Mouse (Mus musculus): ENCODE data around the gene Ankrd33. TPM values are rescaled to one million over a fixed set of nuclear protein-coding genes. Genes with fewer than 3 reads are reported as not detected.
A peak's percentile ranks its signal among the peaks of the same experiment; 100 is the strongest.

Ankrd33 gene
- polyA plus RNA-seq, 1 experiment from 2014 or later, result not detected

DNA sequence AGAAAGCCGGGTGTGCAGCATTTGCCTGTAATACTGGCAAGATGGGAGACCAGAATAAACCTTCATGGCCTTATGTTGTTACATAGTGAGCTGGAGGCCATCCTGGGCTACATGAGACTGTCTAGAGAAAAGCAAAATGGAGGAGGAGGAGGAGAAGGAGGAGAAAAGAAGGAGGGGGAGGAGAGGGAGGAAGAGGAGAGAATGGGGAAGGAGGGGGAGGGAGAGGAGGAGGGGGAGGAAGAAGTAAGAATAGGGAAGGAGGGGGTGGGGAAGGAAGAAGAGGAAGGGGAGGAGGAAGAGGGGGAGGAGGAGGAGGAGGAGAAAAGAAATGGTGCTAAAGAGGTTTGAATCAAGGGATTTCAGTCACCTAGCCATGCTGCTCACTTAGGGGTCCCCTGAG is 44.6 kb downstream of the Ankrd33 start:
- no peak overlapping the region for H3K9ac ChIP-seq (ENCODE audit: low read length)
- no peak for ATAC-seq (replicated peaks; ENCODE audit: extremely low read depth, insufficient read depth, low FRiP score)
- H3K4me2 ChIP-seq (ENCODE audit: low read depth, low read length), result no peak overlapping the region
- no peaks in the 10 kb centered on the region for H3K36me3 ChIP-seq (ENCODE audit: control insufficient read depth, insufficient read depth)
- peaks cover 19% of the 10 kb centered on the region for H3K4me1 ChIP-seq (ENCODE audit: control insufficient read depth, insufficient read depth, low read length)
- H3K27ac ChIP-seq (ENCODE audit: low read length), result no peak overlapping the region
- 20% methylated on average over 1 of the region's 1 CpGs for WGBS
- no peak overlapping the region for H3K4me3 ChIP-seq (ENCODE audit: low read length)
- no peaks in the 10 kb centered on the region for H3K27me3 ChIP-seq (ENCODE audit: control insufficient read depth, insufficient read depth, low read length)
- H3K9me3 ChIP-seq (replicated peaks; ENCODE audit: control insufficient read depth, low read length), result peaks cover 8% of the 10 kb centered on the region

DNA sequence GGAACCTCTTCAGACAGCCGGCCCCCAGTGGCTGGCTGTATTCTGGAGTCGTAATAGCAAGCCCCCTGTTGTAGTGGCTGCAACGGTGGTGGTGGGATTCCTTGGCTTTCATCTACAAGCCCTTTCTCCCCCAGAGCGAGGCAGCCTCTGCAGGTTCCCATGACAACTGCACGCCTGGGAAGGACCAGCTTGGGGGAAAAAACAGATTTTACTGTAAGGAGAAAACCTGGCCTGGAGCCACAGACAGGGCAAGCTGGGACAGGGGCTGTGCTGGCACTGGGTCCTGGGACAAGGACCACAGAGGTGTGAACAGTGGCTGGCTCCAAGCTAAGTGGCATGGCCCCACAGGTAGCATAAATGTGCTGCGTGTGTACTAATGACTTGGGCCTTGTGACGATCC is 45.0 kb downstream of the Ankrd33 start:
- 41% methylated on average over 7 of the region's 7 CpGs for WGBS
- H3K9ac ChIP-seq (ENCODE audit: low read length), result no peak overlapping the region
- no peak overlapping the region for H3K4me3 ChIP-seq (ENCODE audit: low read length)
- H3K4me2 ChIP-seq (ENCODE audit: low read depth, low read length), result no peak overlapping the region
- H3K9me3 ChIP-seq (replicated peaks; ENCODE audit: control insufficient read depth, low read length), result peaks cover 8% of the 10 kb centered on the region
- H3K36me3 ChIP-seq (ENCODE audit: control insufficient read depth, insufficient read depth), result no peaks in the 10 kb centered on the region
- peaks cover 19% of the 10 kb centered on the region for H3K4me1 ChIP-seq (ENCODE audit: control insufficient read depth, insufficient read depth, low read length)
- no peaks in the 10 kb centered on the region for H3K27me3 ChIP-seq (ENCODE audit: control insufficient read depth, insufficient read depth, low read length)
- H3K27ac ChIP-seq (ENCODE audit: low read length), result no peak overlapping the region
- no peak for ATAC-seq (replicated peaks; ENCODE audit: extremely low read depth, insufficient read depth, low FRiP score)

DNA sequence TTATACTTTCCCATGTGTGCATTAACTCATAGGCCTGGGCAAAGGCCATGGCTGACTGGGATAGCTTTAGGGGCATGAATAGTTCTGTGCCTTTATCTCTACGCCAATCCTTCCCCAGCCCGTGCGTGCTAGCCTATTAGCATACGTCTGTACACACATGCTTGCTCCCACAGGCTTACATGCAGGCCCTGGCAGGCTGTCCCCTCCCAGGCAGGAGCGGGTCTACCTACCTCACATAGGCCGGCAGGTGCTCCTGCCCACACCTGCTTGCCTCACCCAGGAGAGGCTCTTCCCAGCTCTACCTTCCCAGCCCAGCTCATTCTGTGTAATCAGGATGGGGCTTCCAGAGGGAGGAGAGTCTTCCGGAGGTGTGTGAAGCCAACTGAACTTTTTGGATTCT is 46.0 kb downstream of the Ankrd33 start:
- H3K36me3 ChIP-seq (ENCODE audit: control insufficient read depth, insufficient read depth), result no peaks in the 10 kb centered on the region
- no peaks in the 10 kb centered on the region for H3K27me3 ChIP-seq (ENCODE audit: control insufficient read depth, insufficient read depth, low read length)
- 81% methylated on average over 7 of the region's 7 CpGs for WGBS
- H3K27ac ChIP-seq (ENCODE audit: low read length), result no peak overlapping the region
- H3K4me3 ChIP-seq (ENCODE audit: low read length), result no peak overlapping the region
- no peak overlapping the region for H3K4me2 ChIP-seq (ENCODE audit: low read depth, low read length)
- no peak overlapping the region for H3K9ac ChIP-seq (ENCODE audit: low read length)
- no peak for ATAC-seq (replicated peaks; ENCODE audit: extremely low read depth, insufficient read depth, low FRiP score)
- H3K9me3 ChIP-seq (replicated peaks; ENCODE audit: control insufficient read depth, low read length), result peaks cover 7% of the 10 kb centered on the region
- peaks cover 22% of the 10 kb centered on the region for H3K4me1 ChIP-seq (ENCODE audit: control insufficient read depth, insufficient read depth, low read length)

DNA sequence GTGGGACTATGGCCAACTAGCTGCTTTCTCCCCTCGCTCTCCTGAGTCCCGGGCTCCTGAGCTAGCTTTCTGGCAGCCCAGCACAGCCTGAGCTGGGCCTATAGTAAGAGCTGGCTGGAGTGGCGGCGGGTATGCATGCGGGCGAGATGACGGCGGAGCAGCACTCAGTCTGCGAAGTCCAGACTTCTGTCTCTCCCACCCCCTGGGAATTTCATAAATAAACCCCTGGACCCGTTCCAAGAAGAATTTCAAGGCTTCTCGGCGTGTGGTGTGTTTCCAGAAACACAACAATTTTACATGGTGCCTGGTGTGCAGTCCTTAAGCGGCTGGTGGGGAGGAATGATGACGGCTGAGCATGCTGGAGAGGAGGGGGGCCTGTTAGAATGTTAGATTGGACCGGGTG is 47.5 kb downstream of the Ankrd33 start:
- H3K4me2 ChIP-seq (ENCODE audit: low read depth, low read length), result no peak overlapping the region
- no peaks in the 10 kb centered on the region for H3K27me3 ChIP-seq (ENCODE audit: control insufficient read depth, insufficient read depth, low read length)
- H3K9ac ChIP-seq (ENCODE audit: low read length), result peak overlapping the region; percentile 20; the same call in 1 of the 2 replicates
- no peak overlapping the region for H3K4me3 ChIP-seq (ENCODE audit: low read length)
- no peak overlapping the region for H3K27ac ChIP-seq (ENCODE audit: low read length)
- ATAC-seq (replicated peaks; ENCODE audit: extremely low read depth, insufficient read depth, low FRiP score), result peak; percentile 50; the same call in 1 of the 2 replicates
- 29% methylated on average over 15 of the region's 15 CpGs for WGBS
- H3K9me3 ChIP-seq (replicated peaks; ENCODE audit: control insufficient read depth, low read length), result no peaks in the 10 kb centered on the region
- peaks cover 22% of the 10 kb centered on the region for H3K4me1 ChIP-seq (ENCODE audit: control insufficient read depth, insufficient read depth, low read length)
- H3K36me3 ChIP-seq (ENCODE audit: control insufficient read depth, insufficient read depth), result no peaks in the 10 kb centered on the region

DNA sequence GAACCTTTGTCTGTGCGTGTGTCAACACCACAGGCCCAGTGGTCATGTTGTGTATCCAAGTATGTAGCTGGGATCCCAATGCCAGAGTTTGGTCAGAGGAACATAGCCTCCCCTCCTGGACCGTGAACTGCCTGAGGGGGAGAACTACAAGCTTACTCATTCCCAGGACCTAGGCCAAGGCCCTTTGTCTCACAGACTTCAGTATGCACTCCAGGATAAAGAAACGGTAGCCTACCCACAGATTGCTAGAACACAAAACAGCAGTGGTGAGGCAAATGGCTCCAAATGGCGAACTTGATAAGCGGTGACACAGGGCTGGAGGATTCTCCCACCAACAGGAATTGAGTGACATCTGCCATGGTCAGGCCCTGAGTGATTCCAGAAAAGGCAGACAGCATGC is 48.3 kb downstream of the Ankrd33 start:
- no peak overlapping the region for H3K4me3 ChIP-seq (ENCODE audit: low read length)
- H3K4me2 ChIP-seq (ENCODE audit: low read depth, low read length), result no peak overlapping the region
- no peaks in the 10 kb centered on the region for H3K27me3 ChIP-seq (ENCODE audit: control insufficient read depth, insufficient read depth, low read length)
- H3K4me1 ChIP-seq (ENCODE audit: control insufficient read depth, insufficient read depth, low read length), result peaks cover 22% of the 10 kb centered on the region
- ATAC-seq (replicated peaks; ENCODE audit: extremely low read depth, insufficient read depth, low FRiP score), result no peak; the same call in 1 of the 2 replicates
- H3K9ac ChIP-seq (ENCODE audit: low read length), result no peak overlapping the region
- 46% methylated on average over 5 of the region's 5 CpGs for WGBS
- no peak overlapping the region for H3K27ac ChIP-seq (ENCODE audit: low read length)
- no peaks in the 10 kb centered on the region for H3K9me3 ChIP-seq (replicated peaks; ENCODE audit: control insufficient read depth, low read length)
- no peaks in the 10 kb centered on the region for H3K36me3 ChIP-seq (ENCODE audit: control insufficient read depth, insufficient read depth)

DNA sequence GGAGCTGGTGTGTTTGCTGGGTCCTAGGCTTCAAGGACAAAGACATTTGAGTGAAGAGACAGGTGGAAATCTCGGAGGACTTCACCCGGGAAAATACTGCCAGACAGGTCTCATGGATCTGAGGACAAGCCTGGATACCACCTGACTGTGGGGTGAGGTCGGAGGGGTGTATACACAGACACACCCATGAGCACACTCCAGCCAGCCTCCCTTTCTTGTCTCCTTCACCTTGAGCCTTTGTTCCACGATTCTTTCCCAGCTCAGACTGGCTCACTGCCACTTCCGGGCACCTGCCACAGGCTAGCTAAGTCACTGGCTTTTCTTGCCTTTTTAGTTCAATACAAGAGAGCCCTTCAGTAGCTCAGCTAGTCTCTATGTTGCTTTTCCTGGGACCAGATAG is 48.7 kb downstream of the Ankrd33 start:
- Histone ChIP-seq H3K36me3 (ENCODE audit: control insufficient read depth, insufficient read depth) (no peaks in the 10 kb centered on the region), H3K4me1 (ENCODE audit: control insufficient read depth, insufficient read depth, low read length) (peaks cover 22% of the 10 kb centered on the region), H3K9me3 (replicated peaks; ENCODE audit: control insufficient read depth, low read length) (no peaks in the 10 kb centered on the region), H3K27me3 (ENCODE audit: control insufficient read depth, insufficient read depth, low read length) (no peaks in the 10 kb centered on the region), H3K4me3 (ENCODE audit: low read length) (no peak overlapping the region), H3K4me2 (ENCODE audit: low read depth, low read length) (no peak overlapping the region), H3K27ac (ENCODE audit: low read length) (no peak overlapping the region), H3K9ac (ENCODE audit: low read length) (no peak overlapping the region)
- no peak for ATAC-seq (replicated peaks; ENCODE audit: extremely low read depth, insufficient read depth, low FRiP score)
- WGBS, result 55% methylated on average over 5 of the region's 5 CpGs

DNA sequence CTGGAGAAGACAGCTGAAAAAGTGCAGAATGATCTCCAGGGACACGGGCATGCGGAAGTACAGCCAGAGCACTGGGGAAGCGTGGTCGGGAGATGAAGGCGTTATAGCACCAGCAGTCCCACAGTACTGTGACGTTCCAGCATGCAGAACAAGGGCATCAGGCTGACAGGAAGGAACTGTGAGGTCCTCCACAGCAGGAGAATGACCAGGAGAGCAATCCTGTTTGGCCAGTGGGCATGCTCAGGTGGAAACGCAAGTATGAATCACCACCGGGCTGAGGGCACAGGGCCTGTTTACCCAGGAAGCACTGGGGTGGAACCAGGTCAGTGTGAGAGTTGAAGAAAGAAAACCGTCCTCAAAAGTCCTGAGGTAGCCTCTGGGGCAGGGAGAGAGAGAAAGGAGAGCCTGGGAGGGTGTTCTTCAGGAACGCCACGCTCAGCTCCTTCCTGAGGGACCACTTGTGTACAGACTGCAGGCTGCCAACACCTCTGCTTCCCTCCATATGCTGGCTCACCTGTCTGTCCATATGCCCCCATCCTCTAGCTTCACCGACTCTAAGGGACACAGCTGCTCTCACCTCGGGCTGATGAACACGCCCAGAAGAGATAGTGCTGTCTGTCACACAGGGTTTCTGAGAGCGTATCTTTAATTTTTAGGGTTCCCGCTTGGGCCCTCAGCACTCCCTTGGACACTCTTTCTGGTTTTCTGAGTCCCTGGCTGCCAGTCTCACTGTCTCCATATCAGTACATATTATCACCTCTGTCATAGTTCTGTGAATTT is 50.3 kb downstream of the Ankrd33 start:
- no peak for ATAC-seq (replicated peaks; ENCODE audit: extremely low read depth, insufficient read depth, low FRiP score)
- WGBS, result 58% methylated on average over 16 of the region's 16 CpGs
- no peak overlapping the region for H3K27ac ChIP-seq (ENCODE audit: low read length)

DNA sequence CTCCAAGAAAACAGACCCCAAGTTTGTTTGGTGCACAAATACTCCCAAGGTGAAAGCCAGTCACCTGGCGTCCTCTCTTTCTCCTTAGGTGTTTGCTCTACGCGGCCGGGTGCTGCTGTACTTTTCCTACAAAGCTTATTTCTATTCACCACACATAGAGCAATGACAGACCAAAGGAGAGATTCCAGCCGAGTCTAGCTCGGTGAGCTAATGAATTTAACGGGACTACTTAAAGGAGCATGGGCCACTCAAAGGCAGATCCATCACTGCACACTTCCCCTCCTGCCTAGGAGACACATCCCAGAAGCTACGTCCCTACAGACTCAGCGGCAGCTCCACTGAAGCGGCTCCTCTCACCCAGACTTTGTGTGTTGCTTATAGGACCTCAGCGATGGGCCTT is 52.0 kb downstream of the Ankrd33 start:
- no peak overlapping the region for H3K4me3 ChIP-seq (ENCODE audit: low read length)
- no peak overlapping the region for H3K4me2 ChIP-seq (ENCODE audit: low read depth, low read length)
- H3K27ac ChIP-seq (ENCODE audit: low read length), result no peak overlapping the region
- peaks cover 18% of the 10 kb centered on the region for H3K4me1 ChIP-seq (ENCODE audit: control insufficient read depth, insufficient read depth, low read length)
- H3K27me3 ChIP-seq (ENCODE audit: control insufficient read depth, insufficient read depth, low read length), result no peaks in the 10 kb centered on the region
- no peaks in the 10 kb centered on the region for H3K36me3 ChIP-seq (ENCODE audit: control insufficient read depth, insufficient read depth)
- ATAC-seq (replicated peaks; ENCODE audit: extremely low read depth, insufficient read depth, low FRiP score), result no peak
- no peak overlapping the region for H3K9ac ChIP-seq (ENCODE audit: low read length)
- WGBS, result 61% methylated on average over 11 of the region's 11 CpGs
- no peaks in the 10 kb centered on the region for H3K9me3 ChIP-seq (replicated peaks; ENCODE audit: control insufficient read depth, low read length)

More for the DNA sequence above, 50.3 kb downstream of the Ankrd33 start:
- H3K27me3 ChIP-seq (ENCODE audit: control insufficient read depth, insufficient read depth, low read length), result no peaks in the 10 kb centered on the region
- H3K4me3 ChIP-seq (ENCODE audit: low read length), result no peak overlapping the region
- no peak overlapping the region for H3K9ac ChIP-seq (ENCODE audit: low read length)
- H3K4me2 ChIP-seq (ENCODE audit: low read depth, low read length), result no peak overlapping the region
- H3K36me3 ChIP-seq (ENCODE audit: control insufficient read depth, insufficient read depth), result no peaks in the 10 kb centered on the region
- H3K9me3 ChIP-seq (replicated peaks; ENCODE audit: control insufficient read depth, low read length), result no peaks in the 10 kb centered on the region
- peaks cover 20% of the 10 kb centered on the region for H3K4me1 ChIP-seq (ENCODE audit: control insufficient read depth, insufficient read depth, low read length)

Measured in heart, embryonic 16.5 days (tissue).